ENCODE assay signal across 19 mouse cellular contexts in genomic region chr12:32689361-32689760, GRCm38 (mm10).
DNase-seq lines count a peak whose midpoint lies in the region; ATAC-seq lines count a peak whose summit lies in the region.
"Had no signal": no experiment of that assay in that cellular context is flagged by ENCODE, and none has a peak within 500 bp of the region (broad histone marks: within the 10 kb centered on the region; RNA-seq: fewer than 3 reads in every experiment).

No protein-coding gene starts in this region.

- no peak overlapping the region for H3K4me3 ChIP-seq in kidney, embryonic 14.5 days (ENCODE audit: low read length)
- H3K4me3 ChIP-seq in brown adipose tissue, adult 24 weeks (ENCODE audit: insufficient read depth, low read depth, low read length), result no peak overlapping the region
- H3K4me3 ChIP-seq in hindbrain, embryonic 16.5 days (ENCODE audit: low read length), result no peak overlapping the region
- no peak overlapping the region for H3K4me3 ChIP-seq in forebrain, embryonic 16.5 days (replicated peaks; ENCODE audit: low read length)
- H3K4me3 ChIP-seq: forebrain, embryonic 12.5 days; hindbrain, embryonic 10.5 days; limb, embryonic 10.5 days; lung, embryonic 15.5 days; midbrain, embryonic 15.5 days; stomach, embryonic 15.5 days had no signal

- H3K4me2 ChIP-seq in kidney, embryonic 14.5 days (replicated peaks; ENCODE audit: low read depth, low read length), result no peak overlapping the region
- no peak overlapping the region for H3K4me2 ChIP-seq in hindbrain, embryonic 16.5 days (ENCODE audit: low read length)
- no peak overlapping the region for H3K4me2 ChIP-seq in forebrain, embryonic 16.5 days (ENCODE audit: low read length)
- H3K4me2 ChIP-seq: forebrain, embryonic 12.5 days; liver, embryonic 11.5 days; lung, embryonic 15.5 days; midbrain, embryonic 15.5 days; stomach, embryonic 15.5 days had no signal

- no peak overlapping the region for H3K27ac ChIP-seq in kidney, embryonic 14.5 days (ENCODE audit: low read depth, low read length)
- peak overlapping the region; percentile 25; the same call in 1 of the 2 replicates for H3K27ac ChIP-seq in brown adipose tissue, adult 24 weeks (replicated peaks; ENCODE audit: low read depth, low read length)
- no peak overlapping the region for H3K27ac ChIP-seq in hindbrain, embryonic 16.5 days (ENCODE audit: low read depth, low read length)
- H3K27ac ChIP-seq in forebrain, embryonic 16.5 days (ENCODE audit: low read length), result no peak overlapping the region
- H3K27ac ChIP-seq: forebrain, embryonic 12.5 days; hindbrain, embryonic 10.5 days; limb, embryonic 10.5 days; lung, embryonic 15.5 days; midbrain, embryonic 15.5 days; stomach, embryonic 15.5 days had no signal

- ATAC-seq in kidney, embryonic 14.5 days (ENCODE audit: low FRiP score, low TSS enrichment), result no peak
- ATAC-seq in hindbrain, embryonic 16.5 days, result no peak
- no peak for ATAC-seq in forebrain, embryonic 16.5 days
- ATAC-seq: midbrain, embryonic 15.5 days had no signal

- no peaks in the 10 kb centered on the region for H3K4me1 ChIP-seq in kidney, embryonic 14.5 days (ENCODE audit: control insufficient read depth, insufficient read depth, low read length)
- H3K4me1 ChIP-seq in brown adipose tissue, adult 24 weeks (ENCODE audit: control insufficient read depth, insufficient read depth, insufficient read length, low read length), result peaks cover 3% of the 10 kb centered on the region; the same call in 1 of the 2 replicates
- H3K4me1 ChIP-seq in hindbrain, embryonic 16.5 days (ENCODE audit: control insufficient read depth, insufficient read depth, low read depth, low read length), result peaks cover 4% of the 10 kb centered on the region
- peaks cover 8% of the 10 kb centered on the region; the same call in 1 of the 2 replicates for H3K4me1 ChIP-seq in forebrain, embryonic 16.5 days (replicated peaks; ENCODE audit: control insufficient read depth, insufficient read depth, low read length)
- H3K4me1 ChIP-seq: forebrain, embryonic 12.5 days; limb, embryonic 10.5 days; midbrain, embryonic 15.5 days; stomach, embryonic 15.5 days had no signal

- H3K36me3 ChIP-seq in kidney, embryonic 14.5 days (ENCODE audit: control insufficient read depth, insufficient read depth, low read length), result no peaks in the 10 kb centered on the region
- H3K36me3 ChIP-seq in hindbrain, embryonic 16.5 days (ENCODE audit: control insufficient read depth, insufficient read depth, low read length), result no peaks in the 10 kb centered on the region
- no peaks in the 10 kb centered on the region for H3K36me3 ChIP-seq in forebrain, embryonic 16.5 days (ENCODE audit: control insufficient read depth, insufficient read depth)
- H3K36me3 ChIP-seq: forebrain, embryonic 12.5 days; hindbrain, embryonic 10.5 days; limb, embryonic 10.5 days; lung, embryonic 15.5 days; midbrain, embryonic 15.5 days; stomach, embryonic 15.5 days had no signal

- H3K9me3 ChIP-seq in kidney, embryonic 14.5 days (ENCODE audit: control insufficient read depth, low read length), result no peaks in the 10 kb centered on the region
- no peaks in the 10 kb centered on the region for H3K9me3 ChIP-seq in hindbrain, embryonic 16.5 days (ENCODE audit: control insufficient read depth, low read length)
- no peaks in the 10 kb centered on the region for H3K9me3 ChIP-seq in forebrain, embryonic 16.5 days (ENCODE audit: control insufficient read depth, low read length)
- H3K9me3 ChIP-seq: forebrain, embryonic 12.5 days; hindbrain, embryonic 10.5 days; limb, embryonic 10.5 days; lung, embryonic 15.5 days; midbrain, embryonic 15.5 days; stomach, embryonic 15.5 days had no signal

- WGBS in kidney, embryonic 14.5 days, result 92% methylated on average over 4 of the region's 4 CpGs
- WGBS in hindbrain, embryonic 16.5 days, result 88% methylated on average over 4 of the region's 4 CpGs
- 86% methylated on average over 4 of the region's 4 CpGs for WGBS in forebrain, embryonic 16.5 days

- no peaks in the 10 kb centered on the region for H3K27me3 ChIP-seq in kidney, embryonic 14.5 days (ENCODE audit: control insufficient read depth, insufficient read depth, low read length)
- H3K27me3 ChIP-seq in hindbrain, embryonic 16.5 days (replicated peaks; ENCODE audit: control insufficient read depth, insufficient read depth, low read length), result no peaks in the 10 kb centered on the region
- H3K27me3 ChIP-seq in forebrain, embryonic 16.5 days (replicated peaks; ENCODE audit: control insufficient read depth, insufficient read depth, low read length), result no peaks in the 10 kb centered on the region
- H3K27me3 ChIP-seq: forebrain, embryonic 12.5 days; lung, embryonic 15.5 days; midbrain, embryonic 15.5 days; stomach, embryonic 15.5 days had no signal

- peak; percentile 49 for DNase-seq in kidney, adult 11 months
- DNase-seq in lung, postnatal 14 days, result peak; percentile 12
- DNase-seq in lung, postnatal 4 days, result no peak
- DNase-seq: B cell, adult 2 months; cerebellum, adult 8-10 months; gastrocnemius, postnatal 25 days; right cerebral cortex, postnatal 14 days; thymus, adult 18-20 months had no signal

- H3K9ac ChIP-seq in kidney, embryonic 14.5 days (ENCODE audit: low read depth, low read length), result no peak overlapping the region
- H3K9ac ChIP-seq in hindbrain, embryonic 16.5 days (ENCODE audit: low read depth, low read length), result no peak overlapping the region
- no peak overlapping the region for H3K9ac ChIP-seq in forebrain, embryonic 16.5 days (replicated peaks; ENCODE audit: low read depth, low read length)
- H3K9ac ChIP-seq: forebrain, embryonic 12.5 days; lung, embryonic 15.5 days; midbrain, embryonic 15.5 days; stomach, embryonic 15.5 days had no signal

Comparison
In these comparisons a context has a peak if more than half of its experiments do, and no peak if none do; other contexts are left out.
1. DNase-seq: peak in kidney, adult 11 months (single experiment) and lung, postnatal 14 days (single experiment); none in lung, postnatal 4 days (0 of 2).